8 mouse cellular contexts compared by ENCODE assay signal in genomic region chr8:70696946-70697345, GRCm38 (mm10). TPM values are rescaled to one million over a fixed set of nuclear protein-coding genes. Genes with fewer than 3 reads are reported as not detected.
A peak's percentile ranks its signal among the peaks of the same experiment; 100 is the strongest.
DNase-seq lines count a peak whose midpoint lies in the region; ATAC-seq and TF ChIP-seq lines count a peak whose summit lies in the region.

No protein-coding gene starts in this region.

- intact Hi-C loops in left cerebral cortex, postnatal 25 days (cut with DNase I): no loop called here
- intact Hi-C loops in left cerebral cortex, postnatal 10 days (cut with DNase I): no loop called here

- peak overlapping the region; percentile 53 for H3K4me2 ChIP-seq in kidney, postnatal 0 days (ENCODE audit: low read length)
- H3K4me2 ChIP-seq in embryonic facial prominence, embryonic 11.5 days (ENCODE audit: low read depth, low read length): peak overlapping the region; percentile 38
- peak overlapping the region; percentile 53 for H3K4me2 ChIP-seq in hindbrain, embryonic 13.5 days
- H3K4me2 ChIP-seq in midbrain, embryonic 15.5 days: peak overlapping the region; percentile 55

- ATAC-seq in kidney, postnatal 0 days (replicated peaks; ENCODE audit: low FRiP score, low read depth): no peak
- ATAC-seq in embryonic facial prominence, embryonic 11.5 days (replicated peaks; ENCODE audit: insufficient number of reproducible peaks, low FRiP score, low TSS enrichment, low read depth): no peak
- ATAC-seq in hindbrain, embryonic 13.5 days (ENCODE audit: low FRiP score): no peak
- no peak for ATAC-seq in midbrain, embryonic 15.5 days (replicated peaks)

- no peaks in the 10 kb centered on the region for H3K27me3 ChIP-seq in kidney, postnatal 0 days (ENCODE audit: insufficient read depth, low read length)
- no peaks in the 10 kb centered on the region for H3K27me3 ChIP-seq in embryonic facial prominence, embryonic 11.5 days (ENCODE audit: control insufficient read depth, insufficient read depth, low read length)
- 0 out of 2 replicates have a peak, but pooled peaks cover 6% of the 10 kb centered on the region for H3K27me3 ChIP-seq in hindbrain, embryonic 13.5 days
- no peaks in the 10 kb centered on the region for H3K27me3 ChIP-seq in midbrain, embryonic 15.5 days (replicated peaks)

- peak overlapping the region; percentile 44; the same call in 1 of the 2 replicates for H3K9ac ChIP-seq in kidney, postnatal 0 days (ENCODE audit: low read depth, low read length)
- peak overlapping the region; percentile 57 for H3K9ac ChIP-seq in embryonic facial prominence, embryonic 11.5 days (replicated peaks; ENCODE audit: low read length)
- H3K9ac ChIP-seq in hindbrain, embryonic 13.5 days: peak overlapping the region; percentile 68
- peak overlapping the region; percentile 36; the same call in 1 of the 2 replicates for H3K9ac ChIP-seq in midbrain, embryonic 15.5 days

- peak overlapping the region; percentile 21; the same call in 1 of the 2 replicates for H3K4me3 ChIP-seq in kidney, postnatal 0 days (replicated peaks; ENCODE audit: low read depth, low read length)
- H3K4me3 ChIP-seq in embryonic facial prominence, embryonic 11.5 days (ENCODE audit: low read depth, low read length): no peak overlapping the region
- H3K4me3 ChIP-seq in hindbrain, embryonic 13.5 days: peak overlapping the region; percentile 28; the same call in 1 of the 2 replicates
- peak overlapping the region; percentile 23; the same call in 1 of the 2 replicates for H3K4me3 ChIP-seq in midbrain, embryonic 15.5 days

- no peak for DNase-seq in kidney, postnatal 0 days (ENCODE audit: low spot score)
- DNase-seq in kidney, adult 11 months: no peak
- peak; percentile 33 for DNase-seq in embryonic facial prominence, embryonic 11.5 days (ENCODE audit: low spot score)
- no peak for DNase-seq in left cerebral cortex, postnatal 25 days (ENCODE audit: low spot score in 2 of 2)
- no peak for DNase-seq in left cerebral cortex, postnatal 10 days (ENCODE audit: extremely low spot score in 1 of 2, low spot score in 2 of 2)
- no peak for DNase-seq in lung, postnatal 14 days

- H3K9me3 ChIP-seq in kidney, postnatal 0 days (replicated peaks; ENCODE audit: low read length): no peaks in the 10 kb centered on the region
- H3K9me3 ChIP-seq in embryonic facial prominence, embryonic 11.5 days (replicated peaks; ENCODE audit: control insufficient read depth, low read length): no peaks in the 10 kb centered on the region
- no peaks in the 10 kb centered on the region for H3K9me3 ChIP-seq in hindbrain, embryonic 13.5 days
- H3K9me3 ChIP-seq in midbrain, embryonic 15.5 days: no peaks in the 10 kb centered on the region

- H3K4me1 ChIP-seq in kidney, postnatal 0 days (replicated peaks; ENCODE audit: insufficient read depth, low read length): peaks cover 35% of the 10 kb centered on the region
- peaks cover 7% of the 10 kb centered on the region for H3K4me1 ChIP-seq in embryonic facial prominence, embryonic 11.5 days (ENCODE audit: control insufficient read depth, insufficient read depth, low read length)
- H3K4me1 ChIP-seq in hindbrain, embryonic 13.5 days (replicated peaks): peaks cover 52% of the 10 kb centered on the region
- peaks cover 44% of the 10 kb centered on the region for H3K4me1 ChIP-seq in midbrain, embryonic 15.5 days

- TF ChIP-seq CTCF in kidney, postnatal 0 days (IDR thresholded peaks at IDR 0.05; ENCODE audit: low read depth): no peak

- peak overlapping the region; percentile 99 for H3K27ac ChIP-seq in kidney, postnatal 0 days
- peak overlapping the region; percentile 90 for H3K27ac ChIP-seq in embryonic facial prominence, embryonic 11.5 days (replicated peaks; ENCODE audit: low read depth, low read length)
- peak overlapping the region; percentile 100 for H3K27ac ChIP-seq in hindbrain, embryonic 13.5 days
- peak overlapping the region; percentile 99 for H3K27ac ChIP-seq in midbrain, embryonic 15.5 days

- H3K36me3 ChIP-seq in kidney, postnatal 0 days (ENCODE audit: insufficient read depth, low read length): no peaks in the 10 kb centered on the region
- H3K36me3 ChIP-seq in embryonic facial prominence, embryonic 11.5 days (replicated peaks; ENCODE audit: control insufficient read depth, insufficient read depth, low read depth, low read length): no peaks in the 10 kb centered on the region
- no peaks in the 10 kb centered on the region for H3K36me3 ChIP-seq in hindbrain, embryonic 13.5 days
- no peaks in the 10 kb centered on the region for H3K36me3 ChIP-seq in midbrain, embryonic 15.5 days (replicated peaks)

- 37% methylated on average over 4 of the region's 4 CpGs for WGBS in kidney, postnatal 0 days
- WGBS in embryonic facial prominence, embryonic 11.5 days: 30% methylated on average over 4 of the region's 4 CpGs
- WGBS in hindbrain, embryonic 13.5 days: 47% methylated on average over 4 of the region's 4 CpGs
- WGBS in midbrain, embryonic 15.5 days: 38% methylated on average over 4 of the region's 4 CpGs

RNA-seq across cellular contexts. Expression of gene Jund, which starts 1.8 kb away (rescaled TPM):
- 72.4 and 98.1 TPM in 2 replicates for polyA plus RNA-seq in kidney, postnatal 0 days (2015; fragmentation: Nextera tagmentation; extraction: Ambion mirVana)
- polyA plus RNA-seq in embryonic facial prominence, embryonic 11.5 days (2014; fragmentation: Nextera tagmentation; extraction: Ambion mirVana): 94.2 and 104 TPM in 2 replicates
- 79.2 and 94.3 TPM in 2 replicates for polyA plus RNA-seq in hindbrain, embryonic 13.5 days (2015; fragmentation: Nextera tagmentation; extraction: Ambion mirVana)
- 83.0 and 94.4 TPM in 2 replicates for polyA plus RNA-seq in midbrain, embryonic 15.5 days (2015; fragmentation: Nextera tagmentation; extraction: Ambion mirVana)
- total RNA-seq in left cerebral cortex, postnatal 25 days (2021): 100 to 1,000 TPM; 209 to 225 TPM
- 100 to 1,000 TPM; 147 to 149 TPM for total RNA-seq in left cerebral cortex, postnatal 10 days (2021)

RNA-seq across cellular contexts. Expression of gene Iqcn, which starts 6.3 kb away (rescaled TPM):
- polyA plus RNA-seq in kidney, postnatal 0 days (2015; fragmentation: Nextera tagmentation; extraction: Ambion mirVana): 0.03 and 0.05 TPM in 2 replicates
- not detected in 2 replicates for polyA plus RNA-seq in embryonic facial prominence, embryonic 11.5 days (2014; fragmentation: Nextera tagmentation; extraction: Ambion mirVana)
- polyA plus RNA-seq in hindbrain, embryonic 13.5 days (2015; fragmentation: Nextera tagmentation; extraction: Ambion mirVana): 0.04 and 0.09 TPM in 2 replicates
- 0.05 and 0.14 TPM in 2 replicates for polyA plus RNA-seq in midbrain, embryonic 15.5 days (2015; fragmentation: Nextera tagmentation; extraction: Ambion mirVana)
- total RNA-seq in left cerebral cortex, postnatal 25 days (2021): under 1 TPM; 0.18 to 0.30 TPM
- under 1 TPM in 1 of 2 experiments, not detected in 1; 0.19 TPM for total RNA-seq in left cerebral cortex, postnatal 10 days (2021)

RNA-seq across cellular contexts. Expression of gene Gm3336, which starts 21.4 kb away (rescaled TPM):
- polyA plus RNA-seq in kidney, postnatal 0 days (2015; fragmentation: Nextera tagmentation; extraction: Ambion mirVana): 0.70 and 0.74 TPM in 2 replicates
- not detected in 2 replicates for polyA plus RNA-seq in embryonic facial prominence, embryonic 11.5 days (2014; fragmentation: Nextera tagmentation; extraction: Ambion mirVana)
- not detected in 2 replicates for polyA plus RNA-seq in hindbrain, embryonic 13.5 days (2015; fragmentation: Nextera tagmentation; extraction: Ambion mirVana)
- not detected in 2 replicates for polyA plus RNA-seq in midbrain, embryonic 15.5 days (2015; fragmentation: Nextera tagmentation; extraction: Ambion mirVana)
- total RNA-seq in left cerebral cortex, postnatal 25 days (2021): not detected
- total RNA-seq in left cerebral cortex, postnatal 10 days (2021): not detected

RNA-seq across cellular contexts. Expression of gene Lsm4, which starts 23.9 kb away (rescaled TPM):
- polyA plus RNA-seq in kidney, postnatal 0 days (2015; fragmentation: Nextera tagmentation; extraction: Ambion mirVana): 243 and 281 TPM in 2 replicates
- polyA plus RNA-seq in embryonic facial prominence, embryonic 11.5 days (2014; fragmentation: Nextera tagmentation; extraction: Ambion mirVana): 323 and 334 TPM in 2 replicates
- 191 and 193 TPM in 2 replicates for polyA plus RNA-seq in hindbrain, embryonic 13.5 days (2015; fragmentation: Nextera tagmentation; extraction: Ambion mirVana)
- 175 and 193 TPM in 2 replicates for polyA plus RNA-seq in midbrain, embryonic 15.5 days (2015; fragmentation: Nextera tagmentation; extraction: Ambion mirVana)
- 10 to 100 TPM; 62.9 to 63.5 TPM for total RNA-seq in left cerebral cortex, postnatal 25 days (2021)
- 10 to 100 TPM; 68.2 to 80.4 TPM for total RNA-seq in left cerebral cortex, postnatal 10 days (2021)

RNA-seq across cellular contexts. Expression of gene Pde4c, which starts 26.6 kb away (rescaled TPM):
- polyA plus RNA-seq in kidney, postnatal 0 days (2015; fragmentation: Nextera tagmentation; extraction: Ambion mirVana): 8.0 and 9.5 TPM in 2 replicates
- polyA plus RNA-seq in embryonic facial prominence, embryonic 11.5 days (2014; fragmentation: Nextera tagmentation; extraction: Ambion mirVana): 0.06 and 0.20 TPM in 2 replicates
- 0.14 and 0.23 TPM in 2 replicates for polyA plus RNA-seq in hindbrain, embryonic 13.5 days (2015; fragmentation: Nextera tagmentation; extraction: Ambion mirVana)
- 0.15 and 0.46 TPM in 2 replicates for polyA plus RNA-seq in midbrain, embryonic 15.5 days (2015; fragmentation: Nextera tagmentation; extraction: Ambion mirVana)
- total RNA-seq in left cerebral cortex, postnatal 25 days (2021): 1 to 10 TPM; 1.6 to 1.7 TPM
- under 1 TPM; 0.49 to 0.61 TPM for total RNA-seq in left cerebral cortex, postnatal 10 days (2021)
